Mouse (Mus musculus) embryo, embryonic 11.5 days (tissue): ENCODE results near the gene Fam198b.

Experiments used
- DNase-seq: peaks from one replicate; pipeline ENCODE4 v3.0.0-alpha.2; 2012; ENCODE audit warnings: low read depth, low spot score

Fam198b gene

DNA sequence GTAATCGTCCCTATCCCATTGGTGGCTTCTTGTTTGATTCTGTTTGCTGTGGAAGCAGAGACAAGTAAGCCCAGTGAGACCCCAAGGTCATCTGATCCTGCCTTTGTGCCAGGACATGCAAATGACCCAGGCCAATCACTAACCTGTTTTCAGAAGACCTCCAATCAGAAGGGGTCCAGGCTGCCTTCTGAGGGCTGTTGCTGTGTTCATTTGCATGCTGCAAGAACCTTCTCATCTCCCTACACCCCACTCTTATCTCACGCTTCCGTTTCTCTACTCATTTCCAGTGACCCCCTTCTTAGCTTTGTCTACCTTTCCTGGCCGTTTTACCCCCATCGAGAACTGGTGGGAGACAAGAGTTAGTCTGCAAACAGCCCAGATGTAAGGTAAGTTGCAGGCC is at the start of gene Fam198b:
Gene Fam198b (plus strand): TSS at position 229 of the 400 bp plus-strand sequence.
- DNase-seq, result no peak

DNA sequence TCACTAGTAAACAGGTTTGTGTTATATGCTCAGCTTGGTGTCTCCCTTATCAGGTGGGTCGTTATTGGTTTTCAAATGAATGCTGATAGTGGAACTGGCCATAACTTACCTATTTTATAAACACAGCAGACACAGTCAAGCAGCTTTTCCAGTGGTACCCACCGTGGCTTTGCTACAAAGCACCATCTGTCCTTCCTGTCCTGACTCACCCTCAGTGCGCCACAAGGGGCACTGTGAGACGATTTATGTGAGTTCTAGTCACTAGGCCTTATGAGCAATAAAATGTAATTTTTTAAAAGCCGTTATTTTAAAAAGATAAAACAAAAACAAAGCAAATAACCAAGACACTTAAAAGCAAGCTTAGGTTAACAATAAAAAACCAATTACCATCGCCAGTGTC is 45.6 kb upstream of the Fam198b start:
- no peak for DNase-seq

DNA sequence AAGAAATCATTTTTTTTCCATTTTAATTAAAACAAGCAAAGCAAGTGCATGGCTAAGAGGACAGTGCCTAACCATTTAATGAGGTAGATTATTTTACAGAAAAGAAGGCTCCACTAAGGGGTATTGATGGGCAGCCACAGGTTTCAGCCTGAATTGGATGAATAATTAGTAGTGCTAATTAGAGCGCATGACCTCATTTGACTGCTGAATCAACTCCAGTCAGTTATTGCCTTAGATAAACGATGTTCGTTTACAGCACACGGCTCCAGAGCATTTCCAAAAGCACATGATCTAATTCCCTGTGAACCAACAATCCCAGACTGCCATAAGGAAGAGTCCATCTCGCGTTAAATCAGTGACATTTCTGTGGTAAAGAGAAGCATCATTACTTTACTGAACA is 42.9 kb upstream of the Fam198b start:
- DNase-seq, result no peak

- peak; percentile 78 for DNase-seq
Measured at GRCm38 (mm10) chr3:79842165-79842564, 42.2 kb upstream of the Fam198b start.

DNA sequence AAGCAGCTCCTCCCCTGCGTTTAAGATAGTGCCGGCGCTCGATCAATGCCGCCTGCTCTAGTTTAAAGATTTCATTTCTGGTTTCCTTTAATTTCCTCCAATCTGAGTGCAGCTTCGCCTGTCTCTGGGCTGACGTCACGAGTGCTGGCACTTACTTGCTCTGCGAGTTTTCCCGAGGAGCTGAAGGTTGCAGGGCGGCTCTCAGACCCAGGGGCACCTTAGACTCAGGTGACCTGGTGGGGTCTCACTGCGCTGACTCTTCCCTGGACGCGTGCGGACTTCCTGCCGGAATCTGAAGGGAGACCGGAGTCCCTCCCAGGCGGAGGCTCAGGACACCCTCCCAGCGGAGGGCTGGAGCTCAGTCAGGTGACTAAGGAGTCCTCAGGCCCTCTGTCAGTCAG is 41.7 kb upstream of the Fam198b start:
- peak; percentile 56 for DNase-seq

DNA sequence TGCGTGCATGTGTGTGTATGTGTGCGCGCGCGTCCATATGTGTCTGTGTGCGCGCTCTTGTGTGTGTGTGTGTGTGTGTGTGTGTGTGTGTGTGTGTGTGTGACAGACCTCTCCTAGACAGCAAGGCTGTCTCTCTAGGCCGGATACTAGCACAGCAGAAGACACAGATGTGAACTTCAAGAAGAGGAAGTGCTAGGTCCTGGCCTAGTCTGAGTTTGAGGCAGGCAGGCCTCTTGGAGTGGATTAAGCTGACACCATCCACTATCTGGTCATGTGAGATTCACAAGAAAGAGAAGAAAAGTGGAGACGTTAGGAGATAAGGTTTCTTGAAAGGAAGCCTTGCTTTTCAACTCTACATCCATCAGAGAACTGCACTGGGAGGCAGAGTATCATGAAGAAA is 40.3 kb upstream of the Fam198b start:
- no peak for DNase-seq

GRCm38 (mm10) chr3:79846633-79847032 is 37.7 kb upstream of the Fam198b start:
- no peak for DNase-seq

GRCm38 (mm10) chr3:79848841-79849240 is 35.5 kb upstream of the Fam198b start:
- DNase-seq, result no peak

DNA sequence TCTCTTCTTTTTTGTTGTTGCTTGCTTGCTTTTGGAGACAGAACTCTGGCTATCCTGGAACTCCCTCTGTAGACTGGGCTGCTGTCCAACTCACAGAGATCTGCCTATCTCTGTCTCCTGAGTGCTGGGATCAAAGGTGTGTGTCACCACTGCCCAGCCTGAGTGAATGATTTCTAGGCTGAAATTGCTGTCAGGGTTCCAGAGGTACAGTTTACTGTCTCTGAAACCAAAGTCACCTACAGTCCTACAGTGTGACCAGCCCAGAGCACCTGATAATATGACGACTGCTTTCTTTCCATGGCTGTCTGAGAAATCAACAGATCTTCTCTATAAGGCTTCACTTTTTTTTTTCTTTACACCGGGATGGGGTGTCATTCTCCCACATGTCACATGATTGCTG is 34.7 kb upstream of the Fam198b start:
- no peak for DNase-seq

DNA sequence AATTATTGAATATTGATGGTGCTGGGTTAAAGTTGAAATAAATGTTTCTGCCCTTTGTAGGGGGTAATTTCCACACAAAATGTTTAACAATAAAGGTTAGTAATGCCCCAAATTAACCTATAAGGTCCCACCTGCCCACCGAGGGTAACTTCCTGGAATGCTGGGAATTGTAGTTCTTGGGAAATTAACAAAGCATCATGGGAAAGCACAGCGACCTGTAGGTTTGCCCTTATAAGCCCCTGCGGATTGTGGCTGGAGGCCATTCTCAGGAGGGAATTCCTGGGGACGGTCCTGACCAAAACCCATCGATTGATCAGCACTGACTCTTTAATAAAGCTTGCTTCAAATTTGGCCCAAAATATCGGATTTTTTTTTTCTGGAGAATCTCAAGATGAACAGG is 33.7 kb upstream of the Fam198b start:
- DNase-seq, result no peak

GRCm38 (mm10) chr3:79852108-79852507 is 32.2 kb upstream of the Fam198b start:
- no peak for DNase-seq

DNA sequence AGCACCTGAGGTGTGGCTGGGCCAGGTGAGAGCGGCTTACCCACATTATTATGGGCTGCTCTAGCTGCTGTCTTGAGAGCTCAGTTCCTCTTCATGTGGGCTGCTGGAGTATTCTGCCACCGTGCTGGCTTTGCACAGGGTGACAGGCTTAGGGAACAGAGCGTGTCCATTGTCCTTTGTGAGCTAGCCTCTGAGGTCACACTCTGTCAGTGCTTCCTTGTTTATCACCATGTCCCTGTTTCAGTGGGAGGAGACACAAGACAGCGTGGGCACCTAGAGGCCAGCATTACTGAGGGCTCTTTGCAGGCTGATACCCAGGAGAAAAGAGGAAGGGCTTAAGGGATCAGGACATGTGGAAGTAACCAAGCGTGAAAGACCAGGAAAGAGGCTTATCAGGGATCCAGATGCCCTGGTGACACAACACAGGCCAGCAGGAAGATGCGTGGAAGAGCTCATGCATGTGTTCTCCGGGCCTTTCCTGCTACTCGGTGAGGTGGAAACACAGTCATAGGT is 31.6 kb upstream of the Fam198b start, which contains the start of gene Tmem144:
Gene Tmem144 (minus strand): TSS at position 120 of the 513 bp plus-strand sequence.
- DNase-seq, result no peak

GRCm38 (mm10) chr3:79857780-79858179 is 26.6 kb upstream of the Fam198b start:
- DNase-seq, result no peak

DNA sequence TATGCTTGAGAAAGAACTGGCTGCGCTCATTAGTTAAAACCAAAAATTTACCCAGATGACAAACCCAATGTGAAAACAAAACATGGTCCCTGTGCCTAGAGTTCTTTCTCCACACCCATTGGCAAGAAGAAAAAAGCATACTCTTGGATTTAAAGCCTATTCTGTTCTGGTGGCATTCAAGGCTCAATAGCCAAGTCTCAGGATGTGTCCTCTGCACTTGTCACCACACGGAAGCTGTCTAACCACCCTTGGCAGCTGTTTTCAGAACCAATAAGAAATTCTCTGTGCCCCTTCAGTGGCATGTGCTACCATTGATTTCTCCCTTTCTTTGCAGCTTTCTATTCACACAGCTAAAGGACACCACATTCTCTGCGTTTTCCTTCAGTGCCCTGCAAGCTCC is 26.1 kb upstream of the Fam198b start:
- DNase-seq, result no peak

DNA sequence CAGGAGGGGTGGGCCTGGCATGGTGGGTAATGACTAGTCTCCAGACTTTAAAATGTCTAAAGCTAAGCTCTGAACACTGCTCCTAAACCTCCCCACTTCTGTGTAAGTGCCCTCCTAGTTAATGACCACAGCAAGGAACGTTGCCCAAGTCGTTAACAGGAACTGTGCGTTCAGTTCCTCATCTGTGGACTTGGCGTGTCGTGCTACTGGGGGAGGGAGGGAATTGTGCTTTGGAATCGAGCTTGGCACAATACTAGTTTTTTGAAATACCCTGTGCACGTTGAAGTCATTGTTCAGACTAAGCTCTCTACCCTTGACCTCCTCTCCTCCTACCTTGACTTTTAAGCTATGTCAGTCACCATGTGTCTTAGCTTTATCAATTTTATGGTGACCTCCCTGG is 19.5 kb upstream of the Fam198b start:
- DNase-seq, result no peak

- no peak for DNase-seq
Measured at GRCm38 (mm10) chr3:79866089-79866488, 18.2 kb upstream of the Fam198b start.

DNA sequence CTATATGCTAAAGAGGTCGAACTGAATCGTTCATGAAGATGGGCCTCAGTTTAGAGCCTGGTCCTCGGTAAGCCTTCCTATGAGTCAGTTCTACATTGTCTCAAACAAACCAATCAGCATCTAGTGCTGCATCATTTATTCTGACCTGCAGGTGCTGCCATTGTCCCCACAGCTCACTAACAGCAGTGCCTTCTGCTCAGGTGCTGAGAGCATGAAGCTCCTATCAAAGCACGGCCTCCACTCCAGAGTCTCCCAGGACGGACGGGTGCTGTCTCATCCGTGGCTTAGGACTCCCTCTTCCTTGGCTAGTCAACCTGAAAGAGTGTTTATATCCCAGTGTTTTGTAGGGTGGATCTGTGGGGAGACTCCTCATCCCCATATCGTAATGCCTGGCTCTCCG is 17.8 kb upstream of the Fam198b start:
- DNase-seq, result no peak

DNA sequence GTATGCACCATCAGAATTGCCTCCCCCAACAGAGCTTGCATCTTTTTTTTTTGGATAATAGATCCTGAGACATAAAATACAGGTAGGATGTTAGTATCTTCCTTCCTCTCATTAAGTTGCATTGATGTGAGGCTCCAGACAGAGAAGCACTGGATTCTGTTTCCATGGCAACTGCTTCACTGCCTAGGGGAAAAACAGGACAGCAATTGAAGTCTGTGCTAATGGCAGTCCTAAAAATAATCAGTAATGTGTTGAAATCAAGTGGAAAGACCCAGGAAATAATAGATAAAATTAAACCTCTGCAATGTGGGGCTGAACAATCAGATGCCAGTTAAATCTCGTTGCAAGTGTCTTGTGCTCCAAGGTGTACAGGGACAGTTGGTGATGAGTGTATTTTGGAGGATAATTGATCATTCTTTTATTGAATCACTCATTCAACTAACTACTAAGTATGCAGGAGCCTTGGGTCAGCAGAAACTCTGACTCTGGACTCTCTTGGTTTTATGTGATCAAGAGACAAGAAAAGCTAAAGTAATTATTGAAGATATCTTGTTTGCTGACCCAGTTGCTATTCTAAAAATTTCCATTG is 17.1 kb upstream of the Fam198b start:
- no peak for DNase-seq

GRCm38 (mm10) chr3:79875471-79875870 is 8.9 kb upstream of the Fam198b start:
- DNase-seq, result no peak

- DNase-seq, result no peak
Measured at GRCm38 (mm10) chr3:79878350-79878749, 6.0 kb upstream of the Fam198b start.

- DNase-seq, result no peak
Measured at GRCm38 (mm10) chr3:79879246-79879645, 5.1 kb upstream of the Fam198b start.

GRCm38 (mm10) chr3:79881645-79882044 is 2.7 kb upstream of the Fam198b start:
- no peak for DNase-seq

DNA sequence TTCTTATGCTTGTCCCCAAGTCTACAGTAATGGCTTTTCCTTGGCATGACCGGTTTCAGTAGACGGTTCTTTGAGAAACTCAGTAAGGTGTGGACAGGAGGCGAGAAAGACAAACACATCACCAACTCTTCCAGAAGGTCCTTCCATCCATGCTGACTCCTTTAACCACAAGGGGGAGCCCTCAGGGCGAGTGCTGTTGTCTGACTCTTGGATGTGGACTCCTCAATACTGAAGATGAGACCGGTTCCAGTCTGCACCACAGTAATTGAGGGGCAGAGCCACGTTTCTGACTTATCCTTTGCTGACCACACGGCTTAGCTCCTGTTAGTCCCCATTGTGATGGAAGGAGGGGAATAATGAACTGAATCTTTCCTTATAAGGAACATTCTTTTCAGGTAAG is 1.2 kb upstream of the Fam198b start:
- DNase-seq, result no peak

GRCm38 (mm10) chr3:79884761-79885189 is 442 bp downstream of the Fam198b start:
- peak; percentile 57 for DNase-seq
